8 mouse cellular contexts compared by ENCODE assay signal in the genomic region with DNA sequence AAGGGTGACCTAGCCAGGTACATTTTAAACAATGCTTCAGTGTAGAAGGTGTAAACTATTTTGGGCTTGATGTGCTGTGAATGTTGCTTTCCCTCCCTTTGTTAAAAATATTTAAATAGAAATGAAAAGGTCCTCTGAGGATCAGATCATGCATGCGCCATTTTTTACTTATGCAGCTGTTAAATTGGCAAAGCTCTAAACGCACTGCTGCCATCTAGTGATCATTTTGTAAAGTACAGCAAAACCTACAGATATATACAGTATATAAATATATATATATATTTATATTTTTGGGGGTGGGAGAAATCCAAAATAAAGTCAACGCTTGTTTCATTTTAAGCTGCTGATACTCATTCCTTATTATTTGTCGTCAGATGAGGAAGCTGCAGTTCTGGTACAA.
A peak's percentile ranks its signal among the peaks of the same experiment; 100 is the strongest.
DNase-seq lines count a peak whose midpoint lies in the region; TF ChIP-seq lines count a peak whose summit lies in the region.

No protein-coding gene starts in this region.

- intact Hi-C loops in gastrocnemius, postnatal 14 days (cut with DNase I; ENCODE audit: low total_unique reads), result loop anchor here (2.0 to 5.0 kb wide), 2 partner anchors 73 to 115 kb away; no protein-coding TSS in a partner anchor
- intact Hi-C loops in left cerebral cortex, postnatal 14 days (cut with DNase I), result loop anchor here (2.0 to 5.0 kb wide), 2 partner anchors 70 to 111 kb away; partner anchors contain the start of gene Nptn

- no peak overlapping the region for H3K4me3 ChIP-seq in liver, adult 2 months (ENCODE audit: insufficient read depth, low read depth, low read length)

- no peak overlapping the region for H3K27ac ChIP-seq in liver, adult 2 months (replicated peaks; ENCODE audit: insufficient read depth, low read depth, low read length)

- no peaks in the 10 kb centered on the region for H3K27me3 ChIP-seq in liver, adult 2 months (ENCODE audit: control insufficient read depth, insufficient read depth, low read length)

- no peaks in the 10 kb centered on the region for H3K79me2 ChIP-seq in liver, adult 2 months (ENCODE audit: control insufficient read depth, insufficient read depth, low read length)

- TF ChIP-seq CTCF in liver, adult 2 months (IDR thresholded peaks at IDR 0.05; ENCODE audit: low read depth, low read length), result peak; percentile 24; the same call in 1 of the 2 replicates

- no peak for TF ChIP-seq POLR2A in liver, adult 2 months (IDR thresholded peaks at IDR 0.05; ENCODE audit: extremely low read depth, insufficient read depth, low read length)

- WGBS in liver, adult 2 months, result 56% methylated on average over 4 of the region's 4 CpGs

- no peak overlapping the region for H3K9ac ChIP-seq in liver, adult 2 months (ENCODE audit: low read depth, low read length)

- peak; percentile 58 for DNase-seq in gastrocnemius, adult 18-20 months (ENCODE audit: low spot score)
- no peak for DNase-seq in gastrocnemius, postnatal 14 days
- peak; percentile 54 for DNase-seq in liver, adult 2 months (ENCODE audit: extremely low read depth, low read depth, low spot score)
- DNase-seq in liver, result no peak
- DNase-seq in brain, adult 2 months (ENCODE audit: low read depth, low spot score), result peak; percentile 83
- DNase-seq in left cerebral cortex, postnatal 14 days (ENCODE audit: low spot score in 2 of 2), result peak; percentile 76 to 85
- DNase-seq in telencephalon, adult 2 months (ENCODE audit: low read depth, low spot score), result peak; percentile 55
- no peak for DNase-seq in gastrocnemius, postnatal 4 days (ENCODE audit: low spot score in 2 of 2)

- peaks cover 8% of the 10 kb centered on the region for H3K36me3 ChIP-seq in liver, adult 2 months (ENCODE audit: control insufficient read depth, insufficient read depth, low read length)

- H3K4me1 ChIP-seq in liver, adult 2 months (ENCODE audit: control insufficient read depth, insufficient read depth, low read length), result no peaks in the 10 kb centered on the region

Comparison
In these comparisons a context has a peak if more than half of its experiments do, and no peak if none do; other contexts are left out.
1. DNase-seq: peak in gastrocnemius, adult 18-20 months (single experiment), liver, adult 2 months (single experiment), brain, adult 2 months (single experiment), left cerebral cortex, postnatal 14 days (2 of 2) and telencephalon, adult 2 months (single experiment); none in gastrocnemius, postnatal 14 days (single experiment), liver (single experiment) and gastrocnemius, postnatal 4 days (0 of 2).